Mouse (Mus musculus): ENCODE results near the gene Dedd2. TPM values are rescaled to one million over a fixed set of nuclear protein-coding genes. Genes with fewer than 3 reads are reported as not detected.
A peak's percentile ranks its signal among the peaks of the same experiment; 100 is the strongest.

Gene Dedd2
- total and polyA plus RNA-seq, 3 experiments, result 25.2 to 36.6 TPM; not detected in 1

DNA sequence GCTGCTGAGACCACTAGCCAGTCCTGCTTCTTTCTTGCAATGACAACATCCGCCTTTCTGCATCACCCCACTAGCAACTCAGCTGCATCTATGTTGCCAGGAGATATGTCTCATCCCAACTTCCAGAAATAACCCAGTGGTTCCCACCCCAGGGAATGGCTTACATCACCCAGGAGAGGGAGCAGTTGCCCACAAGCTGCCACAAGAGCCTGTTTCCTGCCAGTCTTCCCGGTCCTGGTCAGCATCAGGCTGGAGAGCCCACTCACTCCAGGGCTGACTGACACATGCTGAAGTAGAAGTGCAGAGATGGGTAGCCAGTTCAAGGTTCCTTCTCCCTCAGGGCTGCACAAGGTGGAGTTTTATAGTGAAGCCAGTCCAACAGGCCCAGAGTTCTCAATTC, 20.6 kb upstream of the Dedd2 start:
- Histone ChIP-seq H3K4me3 (ENCODE audit: control insufficient read depth in 1 of 2, insufficient read depth in 1 of 2, low read depth in 2 of 2, low read length in 2 of 2) (no peak overlapping the region), H3K4me1 (ENCODE audit: control insufficient read depth in 1 of 2, insufficient read depth in 2 of 2, low read length in 2 of 2) (peaks cover 3 to 7% of the 10 kb centered on the region in 2 experiments; a peak in 2 of 4 replicates), H3K9me3 (replicated peaks; ENCODE audit: insufficient read depth, low read length) (no peaks in the 10 kb centered on the region), H3K79me2 (ENCODE audit: control insufficient read depth, insufficient read depth, low read length, poor library complexity) (peaks cover 16% of the 10 kb centered on the region), H3K36me3 (ENCODE audit: control insufficient read depth in 1 of 2, insufficient read depth in 2 of 2, low read length in 2 of 2) (peaks cover 0 to 11% of the 10 kb centered on the region in 2 experiments; a peak in 3 of 4 replicates), H3K27ac (ENCODE audit: control insufficient read depth, low read depth, low read length) (no peak overlapping the region), H3K27me3 (ENCODE audit: control insufficient read depth in 1 of 2, insufficient read depth in 2 of 2, low read length in 2 of 2) (no peaks in the 10 kb centered on the region), H3K9ac (ENCODE audit: control insufficient read depth, low read depth, low read length, poor library complexity, severe bottlenecking) (no peak overlapping the region)
- TF ChIP-seq ELF1 (IDR thresholded peaks at IDR 0.05; ENCODE audit: low read depth, low read length) (no peak), JUND (IDR thresholded peaks at IDR 0.05; ENCODE audit: low read depth, low read length) (no peak), CTCF (IDR thresholded peaks at IDR 0.05 in 2 of 3, conservative IDR thresholded peaks at IDR 0.05 in 1 of 3; ENCODE audit: control insufficient read depth in 1 of 3, insufficient read depth in 1 of 3, low read depth in 2 of 3, low read length in 3 of 3, poor library complexity in 1 of 3, severe bottlenecking in 1 of 3) (peak; percentile 6 to 40 (median 29); a peak in 4 of 6 replicates), SMC3 (IDR thresholded peaks at IDR 0.05; ENCODE audit: low read depth, low read length) (peak; percentile 56), RAD21 (IDR thresholded peaks at IDR 0.05; ENCODE audit: low read depth, low read length) (peak; percentile 33), GABPA (IDR thresholded peaks at IDR 0.05; ENCODE audit: low read depth, low read length) (no peak), ZC3H11A (IDR thresholded peaks at IDR 0.05; ENCODE audit: low read depth, low read length) (peak; percentile 50)
- no peak for DNase-seq (ENCODE audit: low read depth, low spot score)

DNA sequence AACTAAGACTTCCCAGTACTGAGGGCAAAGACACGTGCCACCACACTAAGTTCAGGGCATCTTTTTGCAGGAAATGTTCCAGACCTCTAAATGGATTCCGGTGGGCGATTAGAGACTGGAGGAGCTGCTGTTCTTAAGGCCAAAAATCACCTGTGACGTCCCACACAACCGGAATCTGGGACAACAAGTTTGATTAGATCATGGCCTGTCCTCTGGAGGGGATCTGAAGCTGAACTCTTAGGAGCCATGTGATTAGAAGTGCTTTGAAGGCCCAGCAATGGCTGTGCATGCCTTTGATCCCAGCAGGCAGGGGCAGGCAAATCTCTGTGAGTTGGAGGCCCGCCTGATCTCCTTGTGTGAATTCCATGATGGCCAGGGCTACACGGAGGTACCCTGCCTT, 20.2 kb upstream of the Dedd2 start:
- Histone ChIP-seq H3K4me1 (ENCODE audit: control insufficient read depth in 1 of 2, insufficient read depth in 2 of 2, low read length in 2 of 2) (peaks cover 3 to 9% of the 10 kb centered on the region in 2 experiments; a peak in 2 of 4 replicates), H3K27me3 (ENCODE audit: control insufficient read depth in 1 of 2, insufficient read depth in 2 of 2, low read length in 2 of 2) (no peaks in the 10 kb centered on the region), H3K4me3 (ENCODE audit: control insufficient read depth in 1 of 2, insufficient read depth in 1 of 2, low read depth in 2 of 2, low read length in 2 of 2) (no peak overlapping the region), H3K79me2 (ENCODE audit: control insufficient read depth, insufficient read depth, low read length, poor library complexity) (peaks cover 20% of the 10 kb centered on the region), H3K9me3 (replicated peaks; ENCODE audit: insufficient read depth, low read length) (no peaks in the 10 kb centered on the region), H3K27ac (ENCODE audit: control insufficient read depth, low read depth, low read length) (no peak overlapping the region), H3K36me3 (ENCODE audit: control insufficient read depth in 1 of 2, insufficient read depth in 2 of 2, low read length in 2 of 2) (peaks cover 0 to 16% of the 10 kb centered on the region in 2 experiments; a peak in 3 of 4 replicates), H3K9ac (ENCODE audit: control insufficient read depth, low read depth, low read length, poor library complexity, severe bottlenecking) (no peak overlapping the region)
- no peak for TF ChIP-seq BHLHE40 (IDR thresholded peaks at IDR 0.05; ENCODE audit: borderline replicate concordance, low read depth, low read length)
- no peak for TF ChIP-seq USF2 (IDR thresholded peaks at IDR 0.05; ENCODE audit: borderline replicate concordance in 1 of 2, insufficient read depth in 1 of 2, low read depth in 1 of 2, low read length in 2 of 2)
- TF ChIP-seq TAL1 (IDR thresholded peaks at IDR 0.05; ENCODE audit: low read length), result no peak
- no peak for TF ChIP-seq EP300 (IDR thresholded peaks at IDR 0.05; ENCODE audit: low read depth in 1 of 2, low read length in 2 of 2)
- no peak for TF ChIP-seq UBTF (IDR thresholded peaks at IDR 0.05; ENCODE audit: borderline replicate concordance, insufficient read depth, low read depth, low read length)
- TF ChIP-seq MYB (IDR thresholded peaks at IDR 0.05; ENCODE audit: low read depth, low read length), result no peak
- no peak for TF ChIP-seq MAX (IDR thresholded peaks at IDR 0.05; ENCODE audit: low read length)
- TF ChIP-seq CTCF (IDR thresholded peaks at IDR 0.05 in 2 of 3, conservative IDR thresholded peaks at IDR 0.05 in 1 of 3; ENCODE audit: control insufficient read depth in 1 of 3, insufficient read depth in 1 of 3, low read depth in 2 of 3, low read length in 3 of 3, poor library complexity in 1 of 3, severe bottlenecking in 1 of 3), result no peak
- no peak for TF ChIP-seq NRF1 (IDR thresholded peaks at IDR 0.05; ENCODE audit: insufficient read depth, low read depth, low read length, poor library complexity, severe bottlenecking)
- TF ChIP-seq NELFE (IDR thresholded peaks at IDR 0.05; ENCODE audit: low read depth, low read length), result no peak
- TF ChIP-seq TCF12 (IDR thresholded peaks at IDR 0.05; ENCODE audit: low read depth, low read length), result no peak
- no peak for TF ChIP-seq JUND (IDR thresholded peaks at IDR 0.05; ENCODE audit: low read depth, low read length)
- no peak for TF ChIP-seq ZKSCAN1 (IDR thresholded peaks at IDR 0.05; ENCODE audit: low read depth, low read length)
- TF ChIP-seq ZMIZ1 (IDR thresholded peaks at IDR 0.05; ENCODE audit: low read depth, low read length), result no peak
- TF ChIP-seq MYC (IDR thresholded peaks at IDR 0.05; ENCODE audit: low read depth, low read length), result no peak
- no peak for TF ChIP-seq ZC3H11A (IDR thresholded peaks at IDR 0.05; ENCODE audit: low read depth, low read length)
- TF ChIP-seq RCOR1 (IDR thresholded peaks at IDR 0.05; ENCODE audit: low read depth, low read length), result no peak
- TF ChIP-seq GABPA (IDR thresholded peaks at IDR 0.05; ENCODE audit: low read depth, low read length), result no peak
- no peak for TF ChIP-seq MAZ (IDR thresholded peaks at IDR 0.05; ENCODE audit: low read depth, low read length)
- TF ChIP-seq MXI1 (IDR thresholded peaks at IDR 0.05; ENCODE audit: low read depth, low read length), result no peak
- DNase-seq (ENCODE audit: low read depth, low spot score), result no peak
